Mouse (Mus musculus) hindbrain, postnatal 0 days (tissue): Measurements from ENCODE around the gene Tec. TPM values are rescaled to one million over a fixed set of nuclear protein-coding genes. Genes with fewer than 3 reads are reported as not detected.

ENCODE experiments used
- ATAC-seq: fragments of 200-750 bp; cut with Nextera tagmentation; 2 replicates; pipeline ENCODE4 v1.8.0; 2017; ENCODE audit warnings: mild to moderate bottlenecking, moderate TSS enrichment, moderate library complexity
- DNase-seq: peaks from one replicate; pipeline ENCODE4 v3.0.0-alpha.2; 2015; ENCODE audit warnings: low spot score
- H3K27ac ChIP-seq: fragments of 300-500 bp; sonication (generic); 2 replicates; pipeline ENCODE4 v1.5.1; 2014; ENCODE audit warnings: mild to moderate bottlenecking
- H3K27me3 ChIP-seq: fragments of 300-500 bp; sonication (generic); 2 replicates; pipeline ENCODE4 v1.6.1; 2014; ENCODE audit warnings: low read length, mixed read lengths; ENCODE audit not compliant: insufficient read depth
- H3K36me3 ChIP-seq: fragments of 300-500 bp; sonication (generic); 2 replicates; pipeline ENCODE4 v1.6.1; 2014; ENCODE audit warnings: low read length, mixed read lengths; ENCODE audit not compliant: insufficient read depth
- H3K4me1 ChIP-seq: fragments of 300-500 bp; sonication (generic); 2 replicates; pipeline ENCODE4 v1.6.1; 2014; ENCODE audit warnings: antibody characterized with exemption, low read length, mixed read lengths; ENCODE audit not compliant: insufficient read depth
- H3K4me2 ChIP-seq: fragments of 300-500 bp; sonication (generic); 2 replicates; pipeline ENCODE4 v1.6.1; 2014; ENCODE audit warnings: low read depth, mild to moderate bottlenecking, low read length, moderate library complexity, mixed read lengths
- H3K4me3 ChIP-seq: fragments of 300-500 bp; sonication (generic); 2 replicates; pipeline ENCODE4 v1.5.1; 2014; ENCODE audit warnings: low read length
- H3K9ac ChIP-seq: fragments of 300-500 bp; sonication (generic); replicated peaks from 2 replicates; pipeline ENCODE4 v1.6.1; 2014; ENCODE audit warnings: mild to moderate bottlenecking, low read length, moderate library complexity, mixed read lengths
- H3K9me3 ChIP-seq: fragments of 300-500 bp; sonication (generic); 2 replicates; pipeline ENCODE4 v1.6.1; 2016; ENCODE audit warnings: low read length, mixed read lengths
- CTCF ChIP-seq: IDR thresholded peaks from 2 replicates; pipeline ENCODE4 v1.5.1; 2016; ENCODE audit warnings: antibody characterized with exemption, control low read depth, low read depth
- WGBS: fragments of 180-500 bp; shearing (Covaris S2); extraction: QIAGEN DNeasy Blood & Tissue Kit; methylation state at CpG from one replicate; pipeline ENCODE4 v1.1.7; 2014; 5-methylcytosine and 5-hydroxymethylcytosine counted together
- polyA plus RNA-seq: library from polyadenylated mRNA; unstranded; fragments of >200 nt; fragmentation: Nextera tagmentation; extraction: Ambion mirVana; gene quantifications from 2 replicates; pipeline ENCODE4 v1.2.1, GENCODE M21; 2015
- total RNA-seq: library from RNA; depleted of rRNA; stranded (reverse); fragments of >200 nt; gene quantifications from 2 replicates; pipeline ENCODE4 v1.2.3, GENCODE M21; 2014

The Tec gene
- total and polyA plus RNA-seq, 2 experiments from 2014 or later: 3.0 to 3.6 TPM

- H3K9ac ChIP-seq: no peak overlapping the region
- no peaks in the 10 kb centered on the region for H3K4me1 ChIP-seq
- H3K9me3 ChIP-seq: no peaks in the 10 kb centered on the region
- no peak for TF ChIP-seq CTCF
- no peak overlapping the region for H3K27ac ChIP-seq
- H3K4me3 ChIP-seq: no peak overlapping the region
- ATAC-seq: peak; percentile 43; the same call in 1 of the 2 replicates
- no peaks in the 10 kb centered on the region for H3K27me3 ChIP-seq
- no peaks in the 10 kb centered on the region for H3K36me3 ChIP-seq
- 45% methylated on average over 5 of the region's 5 CpGs for WGBS
- no peak overlapping the region for H3K4me2 ChIP-seq
- peak; percentile 33 for DNase-seq
These were observed 11.5 kb upstream of the Tec start for GRCm38 (mm10) chr5:72879736-72880135.

- TF ChIP-seq CTCF: peak; percentile 46; the same call in 1 of the 2 replicates
- H3K9ac ChIP-seq: no peak overlapping the region
- ATAC-seq: no peak
- no peak overlapping the region for H3K4me2 ChIP-seq
- no peaks in the 10 kb centered on the region for H3K27me3 ChIP-seq
- peaks cover 7% of the 10 kb centered on the region; the same call in 1 of the 2 replicates for H3K4me1 ChIP-seq
- no peak overlapping the region for H3K4me3 ChIP-seq
- H3K36me3 ChIP-seq: no peaks in the 10 kb centered on the region
- H3K9me3 ChIP-seq: no peaks in the 10 kb centered on the region
- no peak overlapping the region for H3K27ac ChIP-seq
- 80% methylated on average over 4 of the region's 4 CpGs for WGBS
- DNase-seq: no peak
These were observed 2.8 kb upstream of the Tec start for GRCm38 (mm10) chr5:72871114-72871513.

GRCm38 (mm10) chr5:72869779-72870608, 1.7 kb upstream of the Tec start:
- ATAC-seq (no peak), DNase-seq (no peak)
- no peak overlapping the region for H3K4me3 ChIP-seq
- H3K4me1 ChIP-seq: peaks cover 7% of the 10 kb centered on the region; the same call in 1 of the 2 replicates
- 80% methylated on average over 14 of the region's 14 CpGs for WGBS
- H3K9ac ChIP-seq: no peak overlapping the region
- H3K4me2 ChIP-seq: no peak overlapping the region
- H3K27ac ChIP-seq: no peak overlapping the region
- TF ChIP-seq CTCF: no peak
- H3K27me3 ChIP-seq: no peaks in the 10 kb centered on the region
- H3K36me3 ChIP-seq: no peaks in the 10 kb centered on the region
- H3K9me3 ChIP-seq: no peaks in the 10 kb centered on the region

GRCm38 (mm10) chr5:72867036-72867672, 1.1 kb downstream of the Tec start:
- no peak for TF ChIP-seq CTCF
- peak overlapping the region; percentile 58 for H3K4me3 ChIP-seq
- H3K27ac ChIP-seq: no peak overlapping the region
- no peaks in the 10 kb centered on the region for H3K9me3 ChIP-seq
- H3K9ac ChIP-seq: peak overlapping the region; percentile 25; the same call in 1 of the 2 replicates
- no peaks in the 10 kb centered on the region for H3K27me3 ChIP-seq
- WGBS: 25% methylated on average over 16 of the region's 16 CpGs
- H3K4me1 ChIP-seq: peaks cover 7% of the 10 kb centered on the region; the same call in 1 of the 2 replicates
- peak overlapping the region; percentile 92 for H3K4me2 ChIP-seq
- no peaks in the 10 kb centered on the region for H3K36me3 ChIP-seq
- DNase-seq (no peak), ATAC-seq (no peak)

GRCm38 (mm10) chr5:72866260-72866905, 1.9 kb downstream of the Tec start:
- Histone ChIP-seq H3K4me2 (peak overlapping the region; percentile 92), H3K9me3 (no peaks in the 10 kb centered on the region), H3K27ac (no peak overlapping the region), H3K4me3 (no peak overlapping the region), H3K9ac (no peak overlapping the region), H3K27me3 (no peaks in the 10 kb centered on the region), H3K36me3 (no peaks in the 10 kb centered on the region), H3K4me1 (peaks cover 7% of the 10 kb centered on the region; the same call in 1 of the 2 replicates)
- no peak for DNase-seq
- 60% methylated on average over 6 of the region's 6 CpGs for WGBS
- ATAC-seq: no peak
- no peak for TF ChIP-seq CTCF

- Histone ChIP-seq H3K4me1 (peaks cover 7% of the 10 kb centered on the region; the same call in 1 of the 2 replicates), H3K9me3 (no peaks in the 10 kb centered on the region), H3K4me3 (no peak overlapping the region), H3K36me3 (no peaks in the 10 kb centered on the region), H3K9ac (no peak overlapping the region), H3K27me3 (no peaks in the 10 kb centered on the region), H3K27ac (no peak overlapping the region), H3K4me2 (no peak overlapping the region)
- 86% methylated on average over 3 of the region's 3 CpGs for WGBS
- no peak for DNase-seq
- ATAC-seq: no peak
- TF ChIP-seq CTCF: no peak
These were observed 3.6 kb downstream of the Tec start for GRCm38 (mm10) chr5:72864654-72865178.
